Mouse (Mus musculus) midbrain, embryonic 12.5 days (tissue): Measurements from ENCODE around the gene Snx30. TPM values are rescaled to one million over a fixed set of nuclear protein-coding genes. Genes with fewer than 3 reads are reported as not detected.
A peak's percentile ranks its signal among the peaks of the same experiment; 100 is the strongest.

Experiments
- ATAC-seq: fragments of 200-750 bp; cut with Nextera tagmentation; 2 replicates; pipeline ENCODE4 v1.8.0; 2017; ENCODE audit warnings: low read depth, moderate TSS enrichment, moderate library complexity; ENCODE audit not compliant: low FRiP score
- H3K27ac ChIP-seq: fragments of 300-500 bp; sonication (generic); replicated peaks from 2 replicates; pipeline ENCODE4 v1.5.1; 2016; ENCODE audit warnings: mild to moderate bottlenecking
- H3K27me3 ChIP-seq: fragments of 300-500 bp; sonication (generic); 2 replicates; pipeline ENCODE4 v1.6.1; 2016; ENCODE audit warnings: mild to moderate bottlenecking
- H3K36me3 ChIP-seq: fragments of 300-500 bp; sonication (generic); 2 replicates; pipeline ENCODE4 v1.6.1; 2016
- H3K4me1 ChIP-seq: fragments of 300-500 bp; sonication (generic); 2 replicates; pipeline ENCODE4 v1.6.1; 2016
- H3K4me2 ChIP-seq: fragments of 300-500 bp; sonication (generic); replicated peaks from 2 replicates; pipeline ENCODE4 v1.6.1; 2016; ENCODE audit warnings: mild to moderate bottlenecking, moderate library complexity
- H3K4me3 ChIP-seq: fragments of 300-500 bp; sonication (generic); 2 replicates; pipeline ENCODE4 v1.5.1; 2016; ENCODE audit warnings: mild to moderate bottlenecking
- H3K9ac ChIP-seq: fragments of 300-500 bp; sonication (generic); replicated peaks from 2 replicates; pipeline ENCODE4 v1.6.1; 2016; ENCODE audit warnings: mild to moderate bottlenecking, moderate library complexity
- H3K9me3 ChIP-seq: fragments of 300-500 bp; sonication (generic); 2 replicates; pipeline ENCODE4 v1.6.1; 2016; ENCODE audit warnings: mild to moderate bottlenecking
- WGBS: fragments of 180-500 bp; shearing (Covaris S2); methylation state at CpG from one replicate; pipeline ENCODE4 v1.1.7; 2016; 5-methylcytosine and 5-hydroxymethylcytosine counted together
- polyA plus RNA-seq: library from polyadenylated mRNA; unstranded; fragments of >200 nt; fragmentation: Nextera tagmentation; extraction: Ambion mirVana; gene quantifications from 2 replicates; pipeline ENCODE4 v1.2.1, GENCODE M21; 2016

Gene Snx30
- polyA plus RNA-seq, 1 experiment from 2014 or later = 14.5 TPM

DNA sequence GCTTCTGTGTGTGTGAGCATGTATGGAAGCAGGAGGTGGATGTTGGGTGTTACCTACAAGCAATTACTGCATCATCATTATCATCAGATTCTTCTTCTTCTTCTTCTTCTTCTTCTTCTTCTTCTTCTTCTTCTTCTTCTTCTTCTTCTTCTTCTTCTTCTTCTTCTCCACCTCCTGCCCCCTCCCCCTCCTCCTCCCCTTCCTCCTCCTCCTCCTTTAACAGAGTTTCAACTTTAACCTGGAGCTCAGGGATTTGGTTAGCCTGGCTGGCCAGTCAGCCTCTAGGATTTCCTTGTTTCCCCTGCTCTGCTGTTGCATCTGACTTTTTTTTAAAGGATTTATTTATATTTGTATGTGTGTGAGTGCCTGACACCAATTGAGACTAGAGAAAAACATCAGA is 4.2 kb upstream of the Snx30 start, which contains the start of gene Inip:
Gene Inip (minus strand): TSS at position 101 of the 400 bp plus-strand sequence.
- H3K9me3 ChIP-seq = no peaks in the 10 kb centered on the region
- H3K4me3 ChIP-seq = no peak within 1 kb of the TSS
- H3K9ac ChIP-seq = no peak within 1 kb of the TSS
- no peak within 1 kb of the TSS for H3K4me2 ChIP-seq
- H3K27ac ChIP-seq = no peak within 1 kb of the TSS
- H3K27me3 ChIP-seq = peaks cover 3% of the 10 kb centered on the region; the same call in 1 of the 2 replicates
- ATAC-seq = no peak
- no peaks in the 10 kb centered on the region for H3K4me1 ChIP-seq
- no peaks in the 10 kb centered on the region for H3K36me3 ChIP-seq

DNA sequence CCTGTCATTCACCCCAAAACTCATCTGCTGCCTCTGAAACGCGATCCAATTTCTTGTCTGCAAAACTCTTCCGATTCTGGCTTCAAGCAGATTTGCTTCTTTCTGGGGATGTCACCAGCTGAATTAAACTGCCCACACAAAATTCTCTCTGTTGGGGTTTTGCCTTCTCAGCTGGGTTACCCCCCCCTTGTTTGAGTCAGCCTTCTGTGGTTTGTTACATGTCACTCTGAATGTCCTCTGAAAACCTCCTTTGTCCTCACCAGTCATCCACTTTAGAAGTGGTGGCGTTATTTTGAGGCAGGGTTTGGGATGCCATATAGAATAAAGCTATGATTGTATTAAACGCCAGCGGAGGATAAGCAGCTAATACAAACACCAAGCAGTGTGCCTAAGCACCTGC is 3.5 kb upstream of the Snx30 start:
- WGBS = 78% methylated on average over 6 of the region's 6 CpGs
- Histone ChIP-seq H3K4me3 (no peak overlapping the region), H3K27me3 (peaks cover 3% of the 10 kb centered on the region; the same call in 1 of the 2 replicates), H3K9ac (no peak overlapping the region), H3K4me1 (0 out of 2 replicates have a peak, but pooled peaks cover 3% of the 10 kb centered on the region), H3K4me2 (no peak overlapping the region), H3K27ac (no peak overlapping the region), H3K9me3 (no peaks in the 10 kb centered on the region), H3K36me3 (no peaks in the 10 kb centered on the region)
- no peak for ATAC-seq

- Histone ChIP-seq H3K9me3 (no peaks in the 10 kb centered on the region), H3K9ac (no peak overlapping the region), H3K27ac (no peak overlapping the region), H3K4me1 (0 out of 2 replicates have a peak, but pooled peaks cover 7% of the 10 kb centered on the region), H3K27me3 (peaks cover 3% of the 10 kb centered on the region; the same call in 1 of the 2 replicates), H3K4me3 (no peak overlapping the region), H3K36me3 (no peaks in the 10 kb centered on the region), H3K4me2 (no peak overlapping the region)
- no peak for ATAC-seq
- 74% methylated on average over 4 of the region's 4 CpGs for WGBS
Measured at GRCm38 (mm10) chr4:59802792-59803191, 2.8 kb upstream of the Snx30 start.

GRCm38 (mm10) chr4:59803358-59803757 is 2.3 kb upstream of the Snx30 start:
- ATAC-seq = no peak
- no peaks in the 10 kb centered on the region for H3K36me3 ChIP-seq
- no peak overlapping the region for H3K4me3 ChIP-seq
- H3K27me3 ChIP-seq = peaks cover 3% of the 10 kb centered on the region; the same call in 1 of the 2 replicates
- no peak overlapping the region for H3K9ac ChIP-seq
- no peak overlapping the region for H3K4me2 ChIP-seq
- H3K9me3 ChIP-seq = no peaks in the 10 kb centered on the region
- H3K4me1 ChIP-seq = 0 out of 2 replicates have a peak, but pooled peaks cover 7% of the 10 kb centered on the region
- no peak overlapping the region for H3K27ac ChIP-seq
- WGBS = 82% methylated on average over 5 of the region's 5 CpGs

DNA sequence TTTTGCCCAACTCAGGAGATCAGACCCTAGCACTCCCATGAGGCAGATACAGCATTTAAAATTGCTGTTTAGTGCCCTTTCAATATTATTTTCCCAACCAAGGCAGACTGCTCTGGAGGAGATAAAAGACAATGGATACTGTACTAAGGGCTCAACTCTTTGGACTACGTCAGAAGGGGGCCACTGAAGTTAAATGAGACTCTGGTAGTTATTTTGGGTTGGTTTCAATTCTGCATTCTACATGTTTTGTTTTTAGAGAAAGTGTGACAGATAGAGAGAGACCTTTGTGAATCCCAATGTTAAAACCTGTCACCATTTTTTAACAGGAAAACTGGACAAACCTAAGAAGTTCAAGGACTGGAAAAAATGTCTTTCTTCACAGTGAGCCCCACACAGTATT is 886 bp upstream of the Snx30 start:
- no peak for ATAC-seq
- Histone ChIP-seq H3K4me1 (0 out of 2 replicates have a peak, but pooled peaks cover 7% of the 10 kb centered on the region), H3K9ac (no peak overlapping the region), H3K27me3 (peaks cover 3% of the 10 kb centered on the region; the same call in 1 of the 2 replicates), H3K27ac (no peak overlapping the region), H3K4me2 (peak overlapping the region; percentile 97), H3K9me3 (no peaks in the 10 kb centered on the region), H3K36me3 (no peaks in the 10 kb centered on the region), H3K4me3 (peak overlapping the region; percentile 96)
- 65% methylated on average over 1 of the region's 1 CpGs for WGBS

GRCm38 (mm10) chr4:59805968-59806878 is 583 bp downstream of the Snx30 start:
- no peaks in the 10 kb centered on the region for H3K36me3 ChIP-seq
- H3K27me3 ChIP-seq = peaks cover 3% of the 10 kb centered on the region; the same call in 1 of the 2 replicates
- no peaks in the 10 kb centered on the region for H3K9me3 ChIP-seq
- peak overlapping the region; percentile 93 for H3K9ac ChIP-seq
- peak overlapping the region; percentile 97 for H3K4me2 ChIP-seq
- peak overlapping the region; percentile 83 for H3K27ac ChIP-seq
- H3K4me3 ChIP-seq = peak overlapping the region; percentile 96
- under 1% methylated on average over 58 of the region's 58 CpGs for WGBS
- ATAC-seq = peak; percentile 70
- 0 out of 2 replicates have a peak, but pooled peaks cover 7% of the 10 kb centered on the region for H3K4me1 ChIP-seq

GRCm38 (mm10) chr4:59806879-59807195 is 1.2 kb downstream of the Snx30 start:
- Histone ChIP-seq H3K27ac (peak overlapping the region; percentile 83; the same call in 1 of the 2 replicates), H3K4me3 (peak overlapping the region; percentile 96), H3K4me2 (peak overlapping the region; percentile 97), H3K4me1 (0 out of 2 replicates have a peak, but pooled peaks cover 7% of the 10 kb centered on the region), H3K36me3 (no peaks in the 10 kb centered on the region), H3K9ac (peak overlapping the region; percentile 93; the same call in 1 of the 2 replicates), H3K9me3 (no peaks in the 10 kb centered on the region), H3K27me3 (peaks cover 3% of the 10 kb centered on the region; the same call in 1 of the 2 replicates)
- 3% methylated on average over 9 of the region's 9 CpGs for WGBS
- ATAC-seq = no peak

GRCm38 (mm10) chr4:59807521-59807920 is 1.9 kb downstream of the Snx30 start:
- WGBS = 67% methylated on average over 2 of the region's 2 CpGs
- peaks cover 3% of the 10 kb centered on the region; the same call in 1 of the 2 replicates for H3K27me3 ChIP-seq
- no peak overlapping the region for H3K27ac ChIP-seq
- H3K4me1 ChIP-seq = 0 out of 2 replicates have a peak, but pooled peaks cover 7% of the 10 kb centered on the region
- no peaks in the 10 kb centered on the region for H3K9me3 ChIP-seq
- no peak for ATAC-seq
- no peak overlapping the region for H3K9ac ChIP-seq
- peak overlapping the region; percentile 97 for H3K4me2 ChIP-seq
- peak overlapping the region; percentile 96; the same call in 1 of the 2 replicates for H3K4me3 ChIP-seq
- H3K36me3 ChIP-seq = no peaks in the 10 kb centered on the region

DNA sequence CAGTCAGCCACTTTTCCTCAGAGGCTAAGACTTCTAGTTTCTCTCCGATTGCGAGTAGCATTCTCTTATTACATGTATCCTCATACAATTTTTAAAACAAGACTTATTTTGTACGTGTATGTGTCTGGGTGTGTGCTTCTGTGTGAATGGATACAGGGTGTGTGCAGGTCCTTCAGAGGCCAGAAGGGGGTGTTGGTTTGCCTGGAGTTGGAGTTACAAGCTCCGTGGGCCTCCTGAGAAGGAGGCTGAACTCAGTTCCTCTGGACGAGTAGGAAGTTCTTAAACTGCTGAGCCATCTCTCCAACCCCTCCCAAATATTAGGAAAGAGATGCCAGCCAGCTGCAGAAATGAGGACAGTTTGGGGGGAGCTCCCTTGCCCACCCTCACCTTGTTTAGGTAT is 2.8 kb downstream of the Snx30 start:
- H3K36me3 ChIP-seq = no peaks in the 10 kb centered on the region
- 0 out of 2 replicates have a peak, but pooled peaks cover 7% of the 10 kb centered on the region for H3K4me1 ChIP-seq
- H3K27ac ChIP-seq = no peak overlapping the region
- 80% methylated on average over 5 of the region's 5 CpGs for WGBS
- H3K27me3 ChIP-seq = peaks cover 2% of the 10 kb centered on the region; the same call in 1 of the 2 replicates
- H3K9me3 ChIP-seq = no peaks in the 10 kb centered on the region
- no peak overlapping the region for H3K4me3 ChIP-seq
- no peak overlapping the region for H3K4me2 ChIP-seq
- ATAC-seq = no peak
- no peak overlapping the region for H3K9ac ChIP-seq

DNA sequence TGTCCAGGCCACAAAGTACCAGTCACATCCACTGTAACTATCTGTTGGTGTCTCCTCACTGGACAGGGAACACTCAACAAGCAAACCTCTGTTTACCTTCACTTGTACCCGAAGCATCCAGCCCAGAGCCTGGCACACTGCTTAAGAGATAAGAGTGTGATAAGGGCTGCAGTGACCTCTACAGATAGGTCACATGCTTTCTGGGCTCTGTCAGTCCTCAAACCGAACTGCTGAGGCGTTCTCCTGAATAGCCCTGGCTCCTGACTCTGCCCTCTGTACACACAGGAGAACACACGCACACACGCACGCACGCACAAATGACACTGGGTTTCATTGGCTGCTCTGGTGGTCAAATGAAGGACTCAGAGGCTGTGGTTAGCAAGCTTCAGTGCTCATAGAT is 8.5 kb downstream of the Snx30 start:
- WGBS = 85% methylated on average over 7 of the region's 7 CpGs
- no peak overlapping the region for H3K4me2 ChIP-seq
- H3K4me3 ChIP-seq = no peak overlapping the region
- H3K27me3 ChIP-seq = no peaks in the 10 kb centered on the region
- no peaks in the 10 kb centered on the region for H3K36me3 ChIP-seq
- H3K9ac ChIP-seq = no peak overlapping the region
- H3K9me3 ChIP-seq = no peaks in the 10 kb centered on the region
- ATAC-seq = no peak
- H3K27ac ChIP-seq = no peak overlapping the region
- H3K4me1 ChIP-seq = peaks cover 22% of the 10 kb centered on the region

DNA sequence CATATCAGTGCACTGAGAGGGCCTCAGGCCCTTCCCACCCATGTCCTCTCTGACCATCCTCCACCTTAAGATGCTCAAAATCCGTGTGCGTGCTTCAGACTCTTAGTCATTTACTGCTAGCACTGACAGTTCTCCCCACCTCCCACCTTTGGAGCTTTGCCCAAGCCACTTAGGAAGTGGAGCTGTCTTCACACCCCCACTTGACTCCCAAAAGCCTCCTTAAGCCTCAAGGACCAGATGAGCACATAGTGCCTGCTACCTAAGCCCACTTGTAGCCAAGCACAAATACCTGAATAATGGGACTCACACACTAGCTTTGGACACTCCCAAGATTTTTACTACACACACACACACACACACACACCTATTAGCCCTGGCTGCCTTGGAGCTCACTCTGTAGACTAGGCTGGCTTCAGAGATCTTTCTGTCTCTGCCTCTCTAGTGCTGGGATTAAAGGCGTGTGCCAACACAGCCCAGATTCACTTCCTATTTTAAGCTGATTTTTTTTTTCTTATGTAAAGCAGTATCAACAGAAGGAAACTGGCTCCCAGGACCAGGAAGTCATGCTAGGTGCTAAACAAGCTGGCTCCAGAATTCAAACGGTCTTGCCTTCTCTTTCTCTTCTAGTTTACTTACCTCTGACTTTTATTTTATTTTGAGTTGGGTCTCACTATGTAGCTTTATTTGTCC is 9.6 kb downstream of the Snx30 start:
- no peaks in the 10 kb centered on the region for H3K36me3 ChIP-seq
- no peaks in the 10 kb centered on the region for H3K27me3 ChIP-seq
- H3K4me2 ChIP-seq = no peak overlapping the region
- H3K4me3 ChIP-seq = no peak overlapping the region
- H3K9ac ChIP-seq = no peak overlapping the region
- ATAC-seq = no peak
- H3K4me1 ChIP-seq = peaks cover 30% of the 10 kb centered on the region
- no peaks in the 10 kb centered on the region for H3K9me3 ChIP-seq
- WGBS = 80% methylated on average over 4 of the region's 4 CpGs
- H3K27ac ChIP-seq = no peak overlapping the region

- H3K9me3 ChIP-seq = no peaks in the 10 kb centered on the region
- H3K9ac ChIP-seq = no peak overlapping the region
- H3K4me1 ChIP-seq = peaks cover 30% of the 10 kb centered on the region
- H3K4me2 ChIP-seq = no peak overlapping the region
- H3K27me3 ChIP-seq = no peaks in the 10 kb centered on the region
- no peak for ATAC-seq
- H3K36me3 ChIP-seq = no peaks in the 10 kb centered on the region
- WGBS = 33% methylated on average over 5 of the region's 5 CpGs
- no peak overlapping the region for H3K4me3 ChIP-seq
- no peak overlapping the region for H3K27ac ChIP-seq
Measured at GRCm38 (mm10) chr4:59816016-59816415, 10.4 kb downstream of the Snx30 start.
